Mouse (Mus musculus): Measurements from ENCODE around the gene Plin3.

DNA sequence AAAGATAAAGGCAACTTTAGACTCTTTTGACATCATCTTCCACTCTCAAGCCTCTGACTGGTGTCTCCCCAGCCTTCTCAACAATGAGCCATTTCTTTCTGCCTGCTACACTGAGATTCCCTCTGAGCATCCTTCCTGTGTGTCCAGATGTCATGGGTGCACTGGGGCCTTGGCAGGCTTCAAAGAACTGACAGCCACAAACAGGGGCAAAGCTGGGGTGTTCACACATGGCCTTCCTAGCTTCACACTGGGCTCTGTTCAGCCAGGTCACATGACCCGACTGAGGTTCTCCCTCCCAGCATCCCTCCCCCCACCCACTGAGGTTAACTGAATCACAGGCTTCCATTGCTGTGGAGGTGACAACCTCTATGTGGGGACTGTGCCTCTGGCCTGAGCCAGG is 3.5 kb upstream of the Plin3 start:
- TF ChIP-seq CTCF (IDR thresholded peaks at IDR 0.05; ENCODE audit: extremely low read depth, insufficient read depth, low read length) (no peak), POLR2A (IDR thresholded peaks at IDR 0.05; ENCODE audit: extremely low read depth, insufficient read depth, low read length) (no peak)
